Mouse (Mus musculus): Measurements from ENCODE around the gene Adam10.

GRCm38 (mm10) chr9:70802816-70803215 is 124.0 kb downstream of the Adam10 start:
- TF ChIP-seq POLR2A (IDR thresholded peaks at IDR 0.05; ENCODE audit: insufficient read depth, low read depth, low read length) (no peak), CTCF (IDR thresholded peaks at IDR 0.05; ENCODE audit: insufficient read depth, low read depth, low read length) (no peak)

Measured in olfactory bulb, adult 2 months (tissue).